Mouse (Mus musculus): ENCODE results near the gene Cage1. TPM values are rescaled to one million over a fixed set of nuclear protein-coding genes. Genes with fewer than 3 reads are reported as not detected.

Cage1 gene
- polyA plus RNA-seq, 1 experiment: 0.06 TPM

DNA sequence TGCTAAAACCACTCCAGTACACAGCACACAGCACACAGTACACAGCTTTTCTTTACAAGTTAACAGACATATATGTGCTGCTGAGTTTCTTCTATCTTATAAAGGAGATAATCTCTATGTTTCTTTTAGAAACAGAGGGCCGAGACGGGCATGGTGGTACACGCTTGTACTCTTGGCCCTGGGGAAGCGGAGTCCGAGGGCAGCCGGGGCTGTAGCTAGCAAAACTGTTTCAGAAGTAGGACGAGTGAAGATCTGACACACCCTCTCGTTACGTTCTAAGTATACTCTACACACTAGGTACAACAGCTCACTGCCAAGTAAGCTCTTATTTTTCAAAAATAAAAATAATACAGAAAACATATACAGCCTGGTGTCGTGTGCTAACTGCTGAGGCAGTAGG, 56.5 kb downstream of the Cage1 start:
- DNase-seq (ENCODE audit: low read depth in 1 of 2, low spot score in 2 of 2): no peak
- Histone ChIP-seq H3K27me3 (ENCODE audit: control insufficient read depth, insufficient read depth, low read length) (no peaks in the 10 kb centered on the region), H3K4me1 (ENCODE audit: control insufficient read depth, insufficient read depth, insufficient read length) (no peaks in the 10 kb centered on the region), H3K36me3 (ENCODE audit: control insufficient read depth, insufficient read depth, low read length) (peaks cover 44% of the 10 kb centered on the region), H3K27ac (ENCODE audit: insufficient read depth, low read length) (no peak overlapping the region), H3K4me3 (ENCODE audit: extremely low read depth, insufficient read depth, insufficient read length) (no peak overlapping the region)
- WGBS: 92% methylated on average over 10 of the region's 10 CpGs
- TF ChIP-seq CTCF (IDR thresholded peaks at IDR 0.05; ENCODE audit: extremely low read depth, insufficient read depth, insufficient read length, insufficient replicate concordance) (no peak), POLR2A (IDR thresholded peaks at IDR 0.05; ENCODE audit: low read depth, low read length) (no peak)

DNA sequence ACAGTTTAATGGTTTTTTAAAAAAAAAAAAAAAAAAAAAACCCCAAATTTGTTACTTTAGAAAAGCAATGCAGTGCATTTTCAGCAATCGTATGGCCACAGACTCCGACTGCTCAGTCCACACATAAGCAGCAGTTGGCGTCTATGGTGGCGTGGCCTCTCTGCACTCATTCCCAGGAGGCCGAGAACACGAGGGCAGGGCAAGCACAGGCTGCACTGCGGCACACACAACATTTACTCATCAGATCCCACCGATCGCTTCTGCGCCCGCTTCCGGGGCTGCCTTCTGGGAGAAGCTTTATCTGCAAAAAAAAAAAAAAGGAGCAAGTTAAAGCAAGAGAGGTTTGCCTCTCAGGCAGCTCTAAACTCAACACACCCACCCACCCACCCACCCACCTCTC, 57.4 kb downstream of the Cage1 start:
- WGBS: 97% methylated on average over 12 of the region's 12 CpGs
- H3K27me3 ChIP-seq (ENCODE audit: control insufficient read depth, insufficient read depth, low read length): no peaks in the 10 kb centered on the region
- TF ChIP-seq POLR2A (IDR thresholded peaks at IDR 0.05; ENCODE audit: low read depth, low read length) (no peak), CTCF (IDR thresholded peaks at IDR 0.05; ENCODE audit: extremely low read depth, insufficient read depth, insufficient read length, insufficient replicate concordance) (no peak)
- peaks cover 40% of the 10 kb centered on the region for H3K36me3 ChIP-seq (ENCODE audit: control insufficient read depth, insufficient read depth, low read length)
- no peak for DNase-seq (ENCODE audit: low read depth in 1 of 2, low spot score in 2 of 2)
- H3K4me1 ChIP-seq (ENCODE audit: control insufficient read depth, insufficient read depth, insufficient read length): no peaks in the 10 kb centered on the region
- H3K27ac ChIP-seq (ENCODE audit: insufficient read depth, low read length): no peak overlapping the region; the same call in 1 of the 2 replicates
- H3K4me3 ChIP-seq (ENCODE audit: extremely low read depth, insufficient read depth, insufficient read length): no peak overlapping the region

DNA sequence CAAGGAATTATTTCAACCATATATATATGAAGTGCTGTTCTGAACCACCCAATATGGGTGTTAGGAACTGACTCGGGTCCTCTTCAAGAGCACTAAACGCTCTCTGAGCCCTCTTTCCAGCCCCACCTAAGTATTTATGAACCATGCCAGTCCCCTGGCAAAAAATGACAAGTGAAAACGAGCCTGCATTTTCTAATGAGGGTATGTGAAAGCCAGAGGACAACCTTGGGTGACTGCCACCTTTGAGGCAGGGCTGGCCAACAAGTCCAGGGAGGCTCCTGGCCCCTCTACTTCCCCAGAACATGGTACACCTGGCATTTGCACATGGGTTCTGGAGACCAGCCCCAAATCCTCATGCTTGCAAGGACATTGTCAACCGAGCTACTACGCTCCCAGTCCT, 62.1 kb downstream of the Cage1 start:
- TF ChIP-seq CTCF (IDR thresholded peaks at IDR 0.05; ENCODE audit: extremely low read depth, insufficient read depth, insufficient read length, insufficient replicate concordance) (no peak), POLR2A (IDR thresholded peaks at IDR 0.05; ENCODE audit: low read depth, low read length) (no peak)
- H3K36me3 ChIP-seq (ENCODE audit: control insufficient read depth, insufficient read depth, low read length): peaks cover 14% of the 10 kb centered on the region

DNA sequence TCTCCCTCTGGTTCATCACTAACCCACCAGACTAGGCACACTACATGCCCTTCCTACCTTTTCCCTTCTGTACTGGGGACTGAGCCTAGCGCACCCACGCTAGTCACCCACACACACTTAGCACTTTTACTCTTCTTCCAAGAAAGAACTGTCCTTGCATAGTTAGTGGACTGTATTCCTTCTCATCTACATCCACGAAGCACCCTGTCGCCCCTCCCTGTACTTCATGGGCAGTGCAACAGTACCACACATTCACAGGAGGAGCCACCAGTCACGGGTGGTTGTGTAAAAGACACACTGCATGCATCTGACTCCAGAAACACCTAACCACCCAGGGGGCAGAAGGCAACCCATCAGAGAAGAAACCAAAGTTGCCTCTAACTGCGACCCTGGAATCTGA, 62.8 kb downstream of the Cage1 start:
- H3K27ac ChIP-seq (ENCODE audit: insufficient read depth, low read length): no peak overlapping the region
- peaks cover 8% of the 10 kb centered on the region; the same call in 1 of the 2 replicates for H3K36me3 ChIP-seq (ENCODE audit: control insufficient read depth, insufficient read depth, low read length)
- H3K27me3 ChIP-seq (ENCODE audit: control insufficient read depth, insufficient read depth, low read length): no peaks in the 10 kb centered on the region
- no peak for TF ChIP-seq CTCF (IDR thresholded peaks at IDR 0.05; ENCODE audit: extremely low read depth, insufficient read depth, insufficient read length, insufficient replicate concordance)
- no peak for TF ChIP-seq POLR2A (IDR thresholded peaks at IDR 0.05; ENCODE audit: low read depth, low read length)
- H3K4me1 ChIP-seq (ENCODE audit: control insufficient read depth, insufficient read depth, insufficient read length): peaks cover 6% of the 10 kb centered on the region; the same call in 1 of the 2 replicates
- no peak overlapping the region for H3K4me3 ChIP-seq (ENCODE audit: extremely low read depth, insufficient read depth, insufficient read length)
- DNase-seq (ENCODE audit: low read depth in 1 of 2, low spot score in 2 of 2): no peak
- WGBS: 95% methylated on average over 6 of the region's 6 CpGs

More for the DNA sequence above, 62.1 kb downstream of the Cage1 start:
- DNase-seq (ENCODE audit: low read depth in 1 of 2, low spot score in 2 of 2): no peak
- 87% methylated on average over 5 of the region's 5 CpGs for WGBS
- H3K27me3 ChIP-seq (ENCODE audit: control insufficient read depth, insufficient read depth, low read length): no peaks in the 10 kb centered on the region
- no peak overlapping the region for H3K4me3 ChIP-seq (ENCODE audit: extremely low read depth, insufficient read depth, insufficient read length)
- H3K27ac ChIP-seq (ENCODE audit: insufficient read depth, low read length): no peak overlapping the region
- H3K4me1 ChIP-seq (ENCODE audit: control insufficient read depth, insufficient read depth, insufficient read length): peaks cover 6% of the 10 kb centered on the region; the same call in 1 of the 2 replicates

DNA sequence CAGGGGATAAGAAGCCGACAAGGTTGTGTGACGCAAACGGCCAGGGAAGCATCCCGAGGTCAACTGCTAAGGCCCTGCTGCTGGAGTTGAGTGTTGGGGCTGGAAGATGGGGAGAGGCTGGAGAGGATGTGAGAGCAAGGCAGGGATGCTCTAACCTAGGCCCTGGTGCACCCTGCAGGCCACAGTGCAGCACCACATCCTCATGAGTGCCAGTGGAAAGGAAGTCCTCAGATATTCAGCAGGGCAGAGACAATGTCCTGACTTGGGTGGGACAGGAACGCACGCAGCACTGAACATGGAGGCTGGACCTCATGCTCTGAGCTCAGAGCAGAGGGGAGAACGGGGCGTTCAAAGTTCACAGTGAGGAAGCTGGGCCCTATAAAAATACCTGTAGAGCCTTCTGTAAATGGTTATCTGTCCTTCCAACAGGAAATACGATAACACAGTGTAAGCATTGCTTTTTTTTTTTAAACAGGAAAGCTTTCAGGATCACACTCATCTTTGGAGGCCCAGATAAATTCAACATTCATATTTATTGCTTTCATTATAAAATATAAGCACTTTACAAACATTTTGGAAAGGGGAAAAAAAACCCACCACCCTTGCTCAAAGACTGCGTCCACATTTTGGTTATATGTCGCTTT, 65.9 kb downstream of the Cage1 start:
- Histone ChIP-seq H3K36me3 (ENCODE audit: control insufficient read depth, insufficient read depth, low read length) (no peaks in the 10 kb centered on the region; the same call in 1 of the 2 replicates), H3K27ac (ENCODE audit: insufficient read depth, low read length) (no peak overlapping the region), H3K27me3 (ENCODE audit: control insufficient read depth, insufficient read depth, low read length) (no peaks in the 10 kb centered on the region), H3K4me3 (ENCODE audit: extremely low read depth, insufficient read depth, insufficient read length) (no peak overlapping the region), H3K4me1 (ENCODE audit: control insufficient read depth, insufficient read depth, insufficient read length) (peaks cover 12% of the 10 kb centered on the region; the same call in 1 of the 2 replicates)
- 87% methylated on average over 11 of the region's 11 CpGs for WGBS
- TF ChIP-seq CTCF (IDR thresholded peaks at IDR 0.05; ENCODE audit: extremely low read depth, insufficient read depth, insufficient read length, insufficient replicate concordance) (no peak), POLR2A (IDR thresholded peaks at IDR 0.05; ENCODE audit: low read depth, low read length) (no peak)
- DNase-seq (ENCODE audit: low read depth in 1 of 2, low spot score in 2 of 2): no peak

DNA sequence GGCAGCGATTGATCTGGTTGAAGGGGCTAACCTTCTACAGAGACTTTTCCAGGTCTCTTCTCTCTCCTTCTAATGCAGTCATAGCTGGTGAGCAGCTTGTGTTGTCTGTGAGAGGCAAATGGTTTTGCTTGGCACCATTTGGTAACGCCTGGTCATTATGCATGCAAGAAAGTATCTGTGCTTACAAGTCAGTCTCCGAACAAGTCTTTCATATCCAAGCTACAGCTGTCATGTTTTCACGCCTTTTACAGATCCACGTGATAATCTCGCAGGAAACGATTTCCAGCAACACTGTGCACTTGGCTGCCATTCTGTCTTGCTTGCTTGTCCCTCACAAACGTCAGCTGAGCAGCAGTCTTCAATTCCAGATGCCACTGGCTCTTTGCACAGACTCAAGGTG, 66.9 kb downstream of the Cage1 start:
- Histone ChIP-seq H3K27ac (ENCODE audit: insufficient read depth, low read length) (no peak overlapping the region), H3K36me3 (ENCODE audit: control insufficient read depth, insufficient read depth, low read length) (no peaks in the 10 kb centered on the region), H3K27me3 (ENCODE audit: control insufficient read depth, insufficient read depth, low read length) (no peaks in the 10 kb centered on the region), H3K4me3 (ENCODE audit: extremely low read depth, insufficient read depth, insufficient read length) (no peak overlapping the region), H3K4me1 (ENCODE audit: control insufficient read depth, insufficient read depth, insufficient read length) (peaks cover 19% of the 10 kb centered on the region; the same call in 1 of the 2 replicates)
- TF ChIP-seq CTCF (IDR thresholded peaks at IDR 0.05; ENCODE audit: extremely low read depth, insufficient read depth, insufficient read length, insufficient replicate concordance) (no peak), POLR2A (IDR thresholded peaks at IDR 0.05; ENCODE audit: low read depth, low read length) (no peak)
- DNase-seq (ENCODE audit: low read depth in 1 of 2, low spot score in 2 of 2): no peak
- 86% methylated on average over 8 of the region's 8 CpGs for WGBS

DNA sequence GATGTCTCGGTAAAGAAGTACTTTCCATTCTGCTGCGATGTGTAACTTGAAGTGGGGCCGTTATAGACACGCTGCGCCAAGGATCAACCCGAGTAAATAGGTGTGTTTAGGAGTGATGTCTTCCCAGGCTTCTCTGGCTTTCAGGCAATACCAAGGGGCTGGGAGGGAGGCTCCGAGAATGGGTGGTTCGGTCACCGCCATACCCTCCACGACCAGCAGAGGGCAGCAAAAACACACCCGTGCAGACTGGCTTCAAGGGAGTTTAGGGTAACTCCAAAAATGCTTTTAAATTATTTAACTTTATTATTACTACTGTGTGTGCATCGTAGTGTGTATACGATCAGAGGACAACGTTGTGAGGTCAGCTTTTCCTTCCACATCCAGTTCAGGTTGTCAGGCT, 67.5 kb downstream of the Cage1 start:
- WGBS: 11% methylated on average over 14 of the region's 14 CpGs
- no peak overlapping the region for H3K4me3 ChIP-seq (ENCODE audit: extremely low read depth, insufficient read depth, insufficient read length)

More for the DNA sequence above, 67.5 kb downstream of the Cage1 start:
- H3K27ac ChIP-seq (ENCODE audit: insufficient read depth, low read length): no peak overlapping the region
- no peaks in the 10 kb centered on the region for H3K36me3 ChIP-seq (ENCODE audit: control insufficient read depth, insufficient read depth, low read length)
- peaks cover 19% of the 10 kb centered on the region; the same call in 1 of the 2 replicates for H3K4me1 ChIP-seq (ENCODE audit: control insufficient read depth, insufficient read depth, insufficient read length)
- H3K27me3 ChIP-seq (ENCODE audit: control insufficient read depth, insufficient read depth, low read length): no peaks in the 10 kb centered on the region
- no peak for TF ChIP-seq POLR2A (IDR thresholded peaks at IDR 0.05; ENCODE audit: low read depth, low read length)
- peak; percentile 97 for TF ChIP-seq CTCF (IDR thresholded peaks at IDR 0.05; ENCODE audit: extremely low read depth, insufficient read depth, insufficient read length, insufficient replicate concordance)
- peak; percentile 45 to 83 for DNase-seq (ENCODE audit: low read depth in 1 of 2, low spot score in 2 of 2)

All from spleen, adult 2 months (tissue).